Mouse (Mus musculus) liver, postnatal 0 days (tissue): ENCODE data around the gene Catsper4. TPM values are rescaled to one million over a fixed set of nuclear protein-coding genes. Genes with fewer than 3 reads are reported as not detected.
A peak's percentile ranks its signal among the peaks of the same experiment; 100 is the strongest.

Experiments
- ATAC-seq: fragments of 200-750 bp; cut with Nextera tagmentation; 2 replicates; pipeline ENCODE4 v1.8.0; 2017; ENCODE audit warnings: mild to moderate bottlenecking, moderate library complexity
- DNase-seq: peaks from one replicate; pipeline ENCODE4 v3.0.0-alpha.2; 2016
- H3K27ac ChIP-seq: fragments of 300-500 bp; sonication (generic); 2 replicates; pipeline ENCODE4 v1.5.1; 2014; ENCODE audit warnings: antibody characterized with exemption, moderate library complexity, mild to moderate bottlenecking, low read depth
- H3K27me3 ChIP-seq: fragments of 300-500 bp; sonication (generic); 2 replicates; pipeline ENCODE4 v1.6.1; 2014; ENCODE audit warnings: low read length, control low read depth, mixed read lengths; ENCODE audit not compliant: insufficient read depth
- H3K36me3 ChIP-seq: fragments of 300-500 bp; sonication (generic); replicated peaks from 2 replicates; pipeline ENCODE4 v1.6.1; 2014; ENCODE audit warnings: mild to moderate bottlenecking, control low read depth, low read length, moderate library complexity, mixed read lengths; ENCODE audit not compliant: insufficient read depth
- H3K4me1 ChIP-seq: fragments of 300-500 bp; sonication (generic); 2 replicates; pipeline ENCODE4 v1.6.1; 2014; ENCODE audit warnings: antibody characterized with exemption, mild to moderate bottlenecking, control low read depth; ENCODE audit not compliant: insufficient read depth
- H3K4me2 ChIP-seq: fragments of 300-500 bp; sonication (generic); 2 replicates; pipeline ENCODE4 v1.6.1; 2014; ENCODE audit warnings: low read depth, mild to moderate bottlenecking, low read length, moderate library complexity, mixed read lengths
- H3K4me3 ChIP-seq: fragments of 300-500 bp; sonication (generic); 2 replicates; pipeline ENCODE4 v1.5.1; 2014; ENCODE audit warnings: low read depth, low read length
- H3K9ac ChIP-seq: fragments of 300-500 bp; sonication (generic); replicated peaks from 2 replicates; pipeline ENCODE4 v1.6.1; 2014; ENCODE audit warnings: mild to moderate bottlenecking, moderate library complexity
- H3K9me3 ChIP-seq: fragments of 300-500 bp; sonication (generic); 2 replicates; pipeline ENCODE4 v1.6.1; 2016; ENCODE audit warnings: mild to moderate bottlenecking, control low read depth, low read length, mixed read lengths
- CTCF ChIP-seq: sonication (generic); IDR thresholded peaks from 2 replicates; pipeline ENCODE4 v1.5.1; 2016; ENCODE audit warnings: antibody characterized with exemption, low read depth
- EP300 ChIP-seq: IDR thresholded peaks from 2 replicates; pipeline ENCODE4 v1.6.1; 2016; ENCODE audit warnings: antibody characterized with exemption, low read depth, mild to moderate bottlenecking
- WGBS: fragments of 180-500 bp; shearing (Covaris S2); extraction: QIAGEN DNeasy Blood & Tissue Kit; methylation state at CpG from one replicate; pipeline ENCODE4 v1.1.7; 2014; ENCODE audit not compliant: insufficient replicate concordance; 5-methylcytosine and 5-hydroxymethylcytosine counted together
- polyA plus RNA-seq: library from polyadenylated mRNA; unstranded; fragments of >200 nt; fragmentation: Nextera tagmentation; extraction: Ambion mirVana; gene quantifications from 2 replicates; pipeline ENCODE4 v1.2.1, GENCODE M21; 2015

Catsper4 gene
- polyA plus RNA-seq, 1 experiment from 2014 or later: not detected

DNA sequence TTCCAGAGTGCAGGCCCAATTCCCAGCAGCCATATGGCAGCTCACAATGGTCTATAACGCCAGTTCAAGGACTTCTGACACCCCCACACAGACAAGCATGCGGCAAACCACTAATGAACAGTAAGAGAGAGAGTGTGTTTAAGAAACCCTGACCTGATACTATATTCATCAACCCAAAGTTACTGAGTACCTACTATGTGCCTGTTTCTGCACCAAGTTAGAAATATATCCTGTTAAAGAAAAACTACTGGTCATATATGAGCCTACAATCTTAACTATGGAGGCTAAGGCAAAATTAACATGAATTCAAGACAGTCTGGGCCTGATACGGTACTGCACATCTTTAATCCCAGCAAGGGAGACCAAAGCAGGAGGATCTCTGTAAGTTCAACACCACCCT, 41.6 kb downstream of the Catsper4 start:
- H3K27ac ChIP-seq: peak overlapping the region; percentile 88
- 57% methylated on average over 3 of the region's 3 CpGs for WGBS
- TF ChIP-seq CTCF (no peak), EP300 (no peak)
- no peaks in the 10 kb centered on the region for H3K9me3 ChIP-seq
- ATAC-seq (no peak), DNase-seq (no peak)
- H3K36me3 ChIP-seq: 0 out of 2 replicates have a peak, but pooled peaks cover 8% of the 10 kb centered on the region
- H3K9ac ChIP-seq: peak overlapping the region; percentile 97
- H3K4me1 ChIP-seq: peaks cover 32% of the 10 kb centered on the region
- H3K4me3 ChIP-seq: peak overlapping the region; percentile 98
- H3K27me3 ChIP-seq: no peaks in the 10 kb centered on the region
- H3K4me2 ChIP-seq: peak overlapping the region; percentile 98

DNA sequence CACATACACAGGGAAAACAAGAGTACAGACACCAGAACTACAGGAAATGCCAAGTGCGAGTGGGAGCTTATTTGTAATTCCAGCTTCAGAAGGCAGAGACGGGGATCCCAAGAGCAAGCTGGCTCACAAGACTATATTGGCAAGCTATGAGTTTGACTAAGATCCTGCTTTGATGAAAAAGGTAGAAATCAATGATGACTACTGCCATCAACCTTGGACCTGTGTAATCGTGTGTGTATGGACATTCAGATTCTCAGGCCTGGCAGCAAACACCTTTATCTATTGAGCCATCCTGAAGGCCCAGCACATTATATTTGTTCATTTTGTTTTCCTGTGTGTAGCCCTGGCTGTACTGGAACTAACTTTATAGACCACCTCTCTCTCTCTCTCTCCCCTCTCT, 43.5 kb downstream of the Catsper4 start:
- ATAC-seq: peak; percentile 0; the same call in 1 of the 2 replicates
- no peaks in the 10 kb centered on the region for H3K27me3 ChIP-seq
- 0 out of 2 replicates have a peak overlapping the region, but pooled peaks have one; percentile 11 for H3K4me2 ChIP-seq
- peak overlapping the region; percentile 78 for H3K27ac ChIP-seq
- H3K9ac ChIP-seq: no peak overlapping the region
- H3K36me3 ChIP-seq: 0 out of 2 replicates have a peak, but pooled peaks cover 8% of the 10 kb centered on the region
- H3K4me3 ChIP-seq: no peak overlapping the region
- WGBS: 58% methylated on average over 3 of the region's 3 CpGs
- no peaks in the 10 kb centered on the region for H3K9me3 ChIP-seq
- H3K4me1 ChIP-seq: peaks cover 36% of the 10 kb centered on the region
- DNase-seq: no peak
- no peak for TF ChIP-seq EP300
- TF ChIP-seq CTCF: no peak

DNA sequence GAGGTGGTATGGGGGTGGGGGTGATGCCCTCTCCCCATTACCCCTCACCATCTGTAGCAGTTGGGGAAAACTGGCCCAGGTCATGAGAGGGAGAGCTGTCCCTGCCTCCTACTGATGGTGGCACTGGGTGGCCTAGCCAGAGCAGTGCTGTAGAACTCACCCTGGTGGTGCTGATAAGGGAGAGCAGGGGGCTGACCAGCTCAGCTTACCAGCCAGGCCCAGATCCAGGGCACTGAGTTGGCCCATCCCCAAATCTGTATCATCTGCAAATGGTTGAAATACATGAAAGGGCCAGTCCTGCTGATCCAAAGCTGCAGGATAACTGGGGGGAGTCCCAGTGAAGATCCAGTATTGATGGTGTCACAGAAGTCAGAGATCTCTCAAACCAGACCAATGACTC, 45.4 kb downstream of the Catsper4 start:
- Histone ChIP-seq H3K27ac (peak overlapping the region; percentile 87), H3K9me3 (no peaks in the 10 kb centered on the region), H3K4me1 (peaks cover 36% of the 10 kb centered on the region), H3K4me3 (no peak overlapping the region), H3K27me3 (no peaks in the 10 kb centered on the region), H3K36me3 (0 out of 2 replicates have a peak, but pooled peaks cover 8% of the 10 kb centered on the region), H3K4me2 (peak overlapping the region; percentile 61), H3K9ac (0 out of 2 replicates have a peak overlapping the region, but pooled peaks have one; percentile 53)
- DNase-seq: peak; percentile 60
- TF ChIP-seq EP300: no peak
- peak; percentile 56 for TF ChIP-seq CTCF
- ATAC-seq: peak; percentile 60

DNA sequence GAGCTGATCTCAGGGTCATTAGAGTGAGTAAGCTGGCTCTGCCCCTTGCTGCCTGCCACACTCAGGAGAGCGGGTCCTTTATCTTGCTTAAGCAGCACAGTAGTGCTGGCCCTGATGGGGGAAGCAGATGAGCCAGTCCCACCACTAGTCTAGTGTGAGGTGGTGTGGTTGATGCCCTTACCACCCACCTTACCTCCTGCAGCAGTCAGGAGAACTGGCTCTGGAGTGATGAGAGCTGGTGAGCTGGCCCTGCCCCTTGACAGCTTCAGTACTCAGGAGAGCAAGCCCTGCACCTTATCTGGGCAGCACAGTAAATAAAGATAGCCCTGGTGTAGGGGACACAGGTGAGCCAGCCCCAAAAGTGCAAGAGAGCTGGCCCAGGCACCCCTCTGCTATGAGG, 46.1 kb downstream of the Catsper4 start:
- peak overlapping the region; percentile 87 for H3K27ac ChIP-seq
- H3K4me2 ChIP-seq: peak overlapping the region; percentile 61
- no peak overlapping the region for H3K4me3 ChIP-seq
- TF ChIP-seq CTCF (no peak), EP300 (peak; percentile 65; the same call in 1 of the 2 replicates)
- peaks cover 11% of the 10 kb centered on the region; the same call in 1 of the 2 replicates for H3K36me3 ChIP-seq
- H3K4me1 ChIP-seq: peaks cover 34% of the 10 kb centered on the region
- 61% methylated on average over 1 of the region's 1 CpGs for WGBS
- H3K27me3 ChIP-seq: no peaks in the 10 kb centered on the region
- ATAC-seq (peak; percentile 59), DNase-seq (peak; percentile 52)
- peak overlapping the region; percentile 53 for H3K9ac ChIP-seq
- H3K9me3 ChIP-seq: no peaks in the 10 kb centered on the region

DNA sequence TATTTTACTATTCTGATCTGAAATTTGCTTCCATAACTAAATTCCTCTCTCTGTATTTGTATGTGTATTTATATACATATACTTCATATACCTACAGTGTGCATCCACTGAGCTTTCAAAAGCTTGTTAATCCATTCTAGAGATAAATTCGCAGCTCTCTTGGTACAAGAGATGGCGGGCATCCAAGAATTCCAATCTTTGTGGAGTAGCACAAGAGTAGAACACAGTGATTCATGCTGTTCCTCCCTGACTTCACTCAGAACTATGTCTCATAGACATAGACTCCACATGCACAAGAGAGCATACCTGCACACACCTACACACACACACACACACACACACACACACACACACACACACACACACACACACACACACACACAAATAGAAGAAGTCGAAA, 54.8 kb downstream of the Catsper4 start:
- no peak overlapping the region for H3K9ac ChIP-seq
- DNase-seq (no peak), ATAC-seq (no peak)
- no peaks in the 10 kb centered on the region for H3K9me3 ChIP-seq
- H3K4me1 ChIP-seq: no peaks in the 10 kb centered on the region
- WGBS: 72% methylated on average over 3 of the region's 3 CpGs
- no peak overlapping the region for H3K27ac ChIP-seq
- no peaks in the 10 kb centered on the region for H3K27me3 ChIP-seq
- TF ChIP-seq CTCF (no peak), EP300 (no peak)
- H3K4me3 ChIP-seq: no peak overlapping the region
- H3K4me2 ChIP-seq: no peak overlapping the region
- peaks cover 16% of the 10 kb centered on the region for H3K36me3 ChIP-seq

DNA sequence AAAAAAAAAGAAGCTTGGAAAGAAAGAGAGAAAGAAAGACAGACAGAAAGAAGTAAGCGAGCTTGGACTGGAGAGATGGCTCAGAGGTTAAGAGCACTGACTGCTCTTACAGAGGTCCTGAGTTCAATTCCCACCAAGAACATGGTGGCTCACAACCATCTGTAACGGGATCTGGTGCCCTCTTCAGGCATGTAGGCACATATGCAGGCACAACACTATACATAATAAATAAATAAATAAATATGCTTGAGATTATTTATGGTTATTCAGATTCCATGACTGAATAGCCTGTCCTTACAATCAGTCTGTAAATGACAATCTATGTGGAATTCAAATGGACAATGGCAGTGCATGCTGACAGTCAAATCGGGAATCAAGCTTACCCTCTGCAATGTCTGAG, 60.3 kb downstream of the Catsper4 start:
- Histone ChIP-seq H3K27ac (0 out of 2 replicates have a peak overlapping the region, but pooled peaks have one; percentile 14), H3K4me1 (0 out of 2 replicates have a peak, but pooled peaks cover 5% of the 10 kb centered on the region), H3K4me2 (no peak overlapping the region), H3K36me3 (peaks cover 17% of the 10 kb centered on the region), H3K9me3 (no peaks in the 10 kb centered on the region), H3K4me3 (no peak overlapping the region), H3K27me3 (no peaks in the 10 kb centered on the region), H3K9ac (no peak overlapping the region)
- no peak for ATAC-seq
- no peak for DNase-seq
- TF ChIP-seq CTCF (peak; percentile 59), EP300 (no peak)
- 83% methylated on average over 3 of the region's 3 CpGs for WGBS
